Mouse (Mus musculus) midbrain, embryonic 15.5 days (tissue): ENCODE measurements at regions not wholly inside any gene's neighbourhood (a gene's known extent, or its start where the extent isn't known, plus 50 kb on each side); places are given as distances from the start of the nearest gene placed in this dataset.

ENCODE experiments used
- ATAC-seq: fragments of 200-750 bp; cut with Nextera tagmentation; replicated peaks from 2 replicates; pipeline ENCODE4 v1.8.0; 2017; ENCODE audit warnings: moderate TSS enrichment
- H3K27ac ChIP-seq: fragments of 300-500 bp; sonication (generic); 2 replicates; pipeline ENCODE4 v1.5.1; 2015; ENCODE audit warnings: mild to moderate bottlenecking, inconsistent platforms
- H3K27me3 ChIP-seq: fragments of 300-500 bp; sonication (generic); replicated peaks from 2 replicates; pipeline ENCODE4 v1.6.1; 2015; ENCODE audit warnings: inconsistent platforms
- H3K36me3 ChIP-seq: fragments of 300-500 bp; sonication (generic); replicated peaks from 2 replicates; pipeline ENCODE4 v1.6.1; 2015; ENCODE audit warnings: inconsistent platforms
- H3K4me1 ChIP-seq: fragments of 300-500 bp; sonication (generic); 2 replicates; pipeline ENCODE4 v1.6.1; 2015; ENCODE audit warnings: inconsistent platforms
- H3K4me2 ChIP-seq: fragments of 300-500 bp; sonication (generic); 2 replicates; pipeline ENCODE4 v1.6.1; 2015; ENCODE audit warnings: inconsistent platforms, mild to moderate bottlenecking, moderate library complexity
- H3K4me3 ChIP-seq: fragments of 300-500 bp; sonication (generic); 2 replicates; pipeline ENCODE4 v1.5.1; 2015; ENCODE audit warnings: mild to moderate bottlenecking, inconsistent platforms
- H3K9ac ChIP-seq: fragments of 300-500 bp; sonication (generic); 2 replicates; pipeline ENCODE4 v1.6.1; 2015; ENCODE audit warnings: mild to moderate bottlenecking, inconsistent platforms
- H3K9me3 ChIP-seq: fragments of 300-500 bp; sonication (generic); 2 replicates; pipeline ENCODE4 v1.6.1; 2016; ENCODE audit warnings: inconsistent platforms
- WGBS: fragments of 180-500 bp; shearing (Covaris S2); methylation state at CpG from one replicate; pipeline ENCODE4 v1.1.7; 2015; ENCODE audit warnings: mixed read lengths; 5-methylcytosine and 5-hydroxymethylcytosine counted together

DNA sequence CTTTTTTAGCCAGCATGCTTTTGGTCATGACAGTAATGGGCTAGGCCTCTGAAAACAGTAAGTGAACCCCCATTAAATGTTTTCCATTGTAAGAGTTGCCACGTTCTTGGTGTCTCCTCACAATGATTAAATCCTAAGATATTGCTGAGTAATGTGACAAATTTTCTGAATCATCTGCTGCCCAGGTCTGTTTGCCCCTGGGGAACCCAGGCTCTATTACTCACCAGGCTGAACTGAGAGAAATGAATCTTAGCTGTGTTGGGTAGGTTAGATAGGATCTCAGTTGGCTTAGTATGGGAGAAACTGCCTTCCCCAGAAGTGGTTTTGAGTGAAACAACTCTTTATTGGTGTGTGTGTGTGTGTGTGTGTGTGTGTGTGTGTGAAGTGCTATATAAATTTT, 314.3 kb upstream of the Pdcd1 start:
- no peak overlapping the region for H3K27ac ChIP-seq
- ATAC-seq: no peak
- H3K27me3 ChIP-seq: no peaks in the 10 kb centered on the region
- H3K36me3 ChIP-seq: no peaks in the 10 kb centered on the region
- H3K9ac ChIP-seq: no peak overlapping the region
- H3K9me3 ChIP-seq: no peaks in the 10 kb centered on the region
- H3K4me1 ChIP-seq: no peaks in the 10 kb centered on the region
- no peak overlapping the region for H3K4me3 ChIP-seq
- no peak overlapping the region for H3K4me2 ChIP-seq
- WGBS: 88% methylated on average over 1 of the region's 1 CpGs

DNA sequence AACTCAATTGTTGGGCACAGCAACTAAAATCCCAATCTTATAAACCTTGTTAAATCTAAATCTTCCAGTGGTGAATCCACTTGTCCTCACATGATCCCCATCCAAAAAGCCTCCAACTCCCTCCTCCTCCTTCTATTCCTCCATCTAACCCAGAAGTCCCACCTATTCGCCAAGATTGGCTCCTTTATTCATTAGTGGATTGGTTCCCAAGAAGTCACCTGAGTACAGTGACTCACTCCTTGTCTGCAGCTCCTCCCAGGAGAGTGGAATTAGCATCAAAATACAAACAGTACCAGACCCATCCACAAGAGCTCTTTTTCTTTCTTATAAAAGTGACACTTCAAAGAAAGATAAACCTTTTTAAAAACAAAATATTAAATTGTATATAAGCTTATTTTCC, 304.6 kb upstream of the Pdcd1 start:
- Histone ChIP-seq H3K36me3 (no peaks in the 10 kb centered on the region), H3K4me1 (no peaks in the 10 kb centered on the region), H3K4me3 (no peak overlapping the region), H3K9ac (no peak overlapping the region), H3K27ac (no peak overlapping the region), H3K4me2 (no peak overlapping the region), H3K9me3 (no peaks in the 10 kb centered on the region), H3K27me3 (no peaks in the 10 kb centered on the region)
- ATAC-seq: no peak
- WGBS: 71% methylated on average over 1 of the region's 1 CpGs

DNA sequence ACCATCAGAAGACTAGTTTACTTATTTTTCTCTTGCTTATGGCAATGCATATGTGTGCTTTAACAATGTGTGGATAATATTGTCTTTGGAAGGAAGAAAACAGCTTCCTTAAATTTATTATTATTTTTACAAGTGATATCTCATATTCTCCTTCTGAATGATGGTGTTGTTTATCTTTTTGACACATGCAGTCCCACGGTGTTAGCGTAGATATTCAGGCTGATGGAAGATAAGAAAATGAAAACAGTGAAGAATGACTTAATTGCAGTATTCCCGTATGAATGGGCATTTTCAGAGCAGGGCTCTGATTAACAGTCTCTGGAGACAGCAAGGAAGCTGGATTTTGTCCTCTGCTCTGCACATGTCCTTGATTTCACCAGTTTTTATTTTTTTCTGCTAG, 303.5 kb upstream of the Pdcd1 start:
- Histone ChIP-seq H3K9ac (no peak overlapping the region), H3K27me3 (no peaks in the 10 kb centered on the region), H3K4me3 (no peak overlapping the region), H3K36me3 (no peaks in the 10 kb centered on the region), H3K9me3 (no peaks in the 10 kb centered on the region), H3K27ac (no peak overlapping the region), H3K4me2 (no peak overlapping the region), H3K4me1 (no peaks in the 10 kb centered on the region)
- 62% methylated on average over 3 of the region's 3 CpGs for whole genome bisulfite sequencing
- ATAC-seq: no peak

DNA sequence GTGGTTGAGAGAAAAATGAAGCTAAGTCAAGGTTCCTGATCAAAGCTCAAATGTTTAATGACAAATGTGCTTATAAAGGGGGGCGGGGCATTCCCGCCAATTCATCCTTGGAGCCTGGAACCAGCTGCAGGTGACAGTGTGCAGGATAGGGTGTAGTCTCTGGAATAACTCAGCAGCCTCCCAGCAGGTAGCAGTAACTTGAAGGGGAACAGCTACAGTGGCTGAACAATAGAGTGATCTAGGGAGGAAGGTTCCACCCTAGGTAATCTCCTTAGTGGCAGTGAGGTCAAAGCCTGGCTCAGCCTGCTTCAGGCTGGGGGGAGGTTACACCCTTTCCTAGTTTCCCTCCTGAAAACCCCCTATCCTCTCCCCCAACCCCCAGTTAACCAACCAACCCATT, 290.2 kb upstream of the Pdcd1 start:
- 92% methylated on average over 2 of the region's 2 CpGs for WGBS

DNA sequence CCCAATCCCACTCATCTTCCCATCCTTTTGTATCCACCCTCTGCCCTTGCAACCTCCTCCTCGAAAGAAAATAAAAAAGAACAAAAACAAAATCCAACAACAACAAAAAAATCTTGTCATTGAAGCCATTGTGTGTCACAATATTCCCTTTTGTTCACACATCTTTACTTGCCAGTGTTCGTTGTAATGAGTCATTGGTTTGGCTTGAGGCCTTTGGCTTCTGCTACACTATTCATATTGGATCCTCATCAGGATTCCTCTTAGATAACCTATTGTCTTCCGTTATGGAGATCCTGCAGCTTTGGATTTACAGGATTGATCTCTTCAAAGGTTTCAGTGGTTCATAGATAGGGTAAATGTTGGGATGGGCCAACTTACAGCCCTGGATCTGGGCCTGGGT, 288.9 kb upstream of the Pdcd1 start:
- Histone ChIP-seq H3K36me3 (no peaks in the 10 kb centered on the region), H3K27me3 (no peaks in the 10 kb centered on the region), H3K27ac (no peak overlapping the region), H3K4me3 (no peak overlapping the region), H3K9ac (no peak overlapping the region), H3K9me3 (no peaks in the 10 kb centered on the region), H3K4me2 (no peak overlapping the region), H3K4me1 (no peaks in the 10 kb centered on the region)
- 76% methylated on average over 3 of the region's 3 CpGs for WGBS
- ATAC-seq: no peak

More for the DNA sequence above, 290.2 kb upstream of the Pdcd1 start:
- Histone ChIP-seq H3K27ac (no peak overlapping the region), H3K27me3 (no peaks in the 10 kb centered on the region), H3K36me3 (no peaks in the 10 kb centered on the region), H3K9ac (no peak overlapping the region), H3K4me2 (no peak overlapping the region), H3K9me3 (no peaks in the 10 kb centered on the region), H3K4me3 (no peak overlapping the region), H3K4me1 (no peaks in the 10 kb centered on the region)
- ATAC-seq: no peak

DNA sequence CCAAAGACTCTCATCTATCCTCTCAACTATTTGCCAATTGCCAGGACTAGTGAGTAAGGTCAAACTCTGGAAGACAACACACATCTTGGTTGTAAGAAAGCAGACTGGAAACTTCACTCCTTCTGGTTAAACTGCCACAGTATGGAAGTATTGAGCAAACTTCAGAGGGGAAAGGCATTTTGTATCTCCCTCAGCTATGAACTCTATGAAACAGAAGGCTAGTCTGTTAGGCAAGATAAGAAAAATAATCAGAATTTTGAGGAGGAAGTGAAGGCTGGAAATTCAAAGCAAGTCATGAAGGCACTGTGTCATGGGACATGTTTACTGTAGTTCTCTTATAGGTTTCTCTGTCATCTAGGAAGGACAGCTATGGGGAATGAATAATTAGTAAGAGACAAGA, 265.7 kb upstream of the Pdcd1 start:
- no peaks in the 10 kb centered on the region for H3K36me3 ChIP-seq
- H3K4me3 ChIP-seq: no peak overlapping the region
- H3K9ac ChIP-seq: no peak overlapping the region
- H3K4me2 ChIP-seq: no peak overlapping the region
- H3K27ac ChIP-seq: no peak overlapping the region
- ATAC-seq: no peak
- no peaks in the 10 kb centered on the region for H3K27me3 ChIP-seq
- no peaks in the 10 kb centered on the region for H3K4me1 ChIP-seq
- no peaks in the 10 kb centered on the region for H3K9me3 ChIP-seq

DNA sequence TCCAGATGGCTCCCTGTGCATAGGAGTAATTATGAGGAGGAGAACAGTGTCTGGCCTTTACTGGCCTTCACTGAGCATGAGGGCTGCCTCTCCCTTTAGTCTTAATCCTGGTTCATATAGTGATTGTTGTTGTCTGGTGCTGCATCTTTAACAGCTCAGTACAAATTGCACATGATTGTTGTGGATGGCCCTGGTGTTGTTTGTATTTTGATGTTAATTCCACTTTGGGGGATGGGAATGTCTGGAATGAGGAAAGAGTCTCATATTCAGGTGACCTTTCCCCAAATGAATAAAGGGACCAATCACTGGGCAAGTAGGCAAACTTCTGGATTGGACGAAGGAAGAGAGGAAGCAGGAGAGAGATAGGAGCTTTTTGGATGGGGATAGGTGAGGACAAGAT, 246.0 kb upstream of the Pdcd1 start:
- 87% methylated on average over 1 of the region's 1 CpGs for WGBS
- Histone ChIP-seq H3K27me3 (no peaks in the 10 kb centered on the region), H3K9ac (no peak overlapping the region), H3K36me3 (no peaks in the 10 kb centered on the region), H3K9me3 (no peaks in the 10 kb centered on the region), H3K4me2 (no peak overlapping the region), H3K4me3 (no peak overlapping the region), H3K4me1 (no peaks in the 10 kb centered on the region), H3K27ac (no peak overlapping the region)
- ATAC-seq: no peak

DNA sequence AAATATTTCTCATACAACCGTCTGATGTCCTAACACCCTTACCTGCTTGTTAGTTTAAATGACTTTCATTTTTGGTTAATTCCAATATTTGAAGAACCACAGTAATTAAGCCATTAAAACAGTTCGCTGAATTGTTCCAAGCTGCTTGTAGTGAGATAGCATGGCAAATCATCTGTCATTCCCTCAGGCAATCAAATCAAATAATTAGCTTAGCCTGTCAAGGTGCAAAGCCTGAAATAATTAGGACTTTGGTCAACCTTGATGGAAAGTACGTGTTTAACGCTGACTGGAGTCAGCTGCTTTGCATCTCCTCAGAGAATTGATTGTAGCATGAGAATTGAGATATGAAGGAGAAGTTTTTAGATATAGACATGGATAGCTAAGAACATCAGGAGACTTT, 220.2 kb upstream of the Pdcd1 start:
- Histone ChIP-seq H3K36me3 (no peaks in the 10 kb centered on the region), H3K27me3 (no peaks in the 10 kb centered on the region), H3K9ac (no peak overlapping the region), H3K4me2 (no peak overlapping the region), H3K4me3 (no peak overlapping the region), H3K27ac (no peak overlapping the region), H3K4me1 (no peaks in the 10 kb centered on the region), H3K9me3 (no peaks in the 10 kb centered on the region)
- 58% methylated on average over 4 of the region's 4 CpGs for WGBS
- no peak for ATAC-seq

DNA sequence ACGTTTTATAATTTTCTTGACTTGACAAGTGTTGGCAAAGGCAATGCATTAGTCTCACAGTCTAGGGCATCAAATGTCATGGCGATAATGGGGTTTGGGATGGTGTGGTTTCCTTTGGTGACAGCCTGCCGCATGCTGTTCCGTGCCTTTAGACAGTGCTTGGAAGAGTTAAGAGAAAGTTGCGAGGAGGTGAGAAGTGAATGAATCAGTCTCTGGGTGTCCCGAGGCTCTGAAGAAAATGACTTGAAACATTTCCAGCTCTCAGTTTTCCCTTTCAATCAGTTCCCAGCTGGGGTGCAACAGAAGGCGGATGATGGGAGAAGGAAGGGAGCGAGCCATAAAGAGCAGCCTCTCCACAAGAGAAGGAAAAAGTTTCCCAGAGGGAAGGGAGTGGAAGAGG, 211.0 kb upstream of the Pdcd1 start:
- 85% methylated on average over 8 of the region's 8 CpGs for WGBS
- no peak for ATAC-seq
- no peak overlapping the region for H3K4me3 ChIP-seq

DNA sequence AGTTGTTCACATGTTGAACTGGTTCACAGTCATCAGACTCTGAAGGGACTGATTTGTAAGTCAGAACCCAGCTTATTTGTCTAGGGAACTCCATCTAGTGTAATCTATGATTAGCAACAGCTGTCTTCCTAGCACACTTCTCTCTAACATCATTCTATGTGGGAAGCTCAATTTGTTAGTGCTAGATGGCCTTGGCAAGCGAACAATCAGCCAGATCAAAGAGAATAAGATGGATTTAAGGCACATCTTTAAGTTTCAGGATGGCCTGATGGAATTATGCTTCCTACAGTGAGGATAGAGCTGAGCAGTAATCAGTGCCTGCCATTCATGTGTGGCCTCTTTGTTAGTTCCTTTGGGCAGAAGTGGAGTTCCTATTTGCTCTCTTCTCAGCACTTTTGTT, 183.1 kb upstream of the Pdcd1 start:
- Histone ChIP-seq H3K4me3 (no peak overlapping the region), H3K27ac (no peak overlapping the region), H3K4me1 (no peaks in the 10 kb centered on the region), H3K9me3 (no peaks in the 10 kb centered on the region), H3K9ac (no peak overlapping the region), H3K36me3 (no peaks in the 10 kb centered on the region), H3K4me2 (no peak overlapping the region), H3K27me3 (no peaks in the 10 kb centered on the region)
- no peak for ATAC-seq
- WGBS: 70% methylated on average over 1 of the region's 1 CpGs

More for the DNA sequence above, 211.0 kb upstream of the Pdcd1 start:
- Histone ChIP-seq H3K9me3 (no peaks in the 10 kb centered on the region), H3K27me3 (no peaks in the 10 kb centered on the region), H3K9ac (no peak overlapping the region), H3K4me2 (no peak overlapping the region), H3K27ac (no peak overlapping the region), H3K36me3 (no peaks in the 10 kb centered on the region), H3K4me1 (no peaks in the 10 kb centered on the region)

DNA sequence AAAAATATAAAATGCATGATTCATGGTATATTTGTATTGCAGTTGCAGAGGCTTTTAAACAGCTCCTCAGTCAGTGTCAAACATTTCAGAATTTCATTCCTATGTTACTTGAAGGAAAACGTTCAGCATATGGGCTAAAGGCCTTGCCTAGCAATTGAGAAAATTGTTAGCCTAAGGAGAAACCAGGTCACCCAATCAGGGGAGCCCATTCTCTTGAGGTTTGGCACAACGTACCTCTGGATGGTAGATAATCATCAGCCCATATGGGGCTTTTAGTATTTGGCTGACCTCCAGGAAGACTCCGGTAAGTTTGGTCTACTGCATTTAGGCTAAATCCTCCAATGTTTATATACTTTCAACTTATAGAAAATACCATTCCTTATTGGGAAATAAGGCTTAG, 168.7 kb upstream of the Pdcd1 start:
- ATAC-seq: no peak
- 55% methylated on average over 3 of the region's 3 CpGs for WGBS
- H3K9ac ChIP-seq: no peak overlapping the region
- no peaks in the 10 kb centered on the region for H3K27me3 ChIP-seq
- H3K9me3 ChIP-seq: no peaks in the 10 kb centered on the region
- no peak overlapping the region for H3K4me3 ChIP-seq
- no peak overlapping the region for H3K27ac ChIP-seq
- no peaks in the 10 kb centered on the region for H3K36me3 ChIP-seq
- no peaks in the 10 kb centered on the region for H3K4me1 ChIP-seq
- no peak overlapping the region for H3K4me2 ChIP-seq

DNA sequence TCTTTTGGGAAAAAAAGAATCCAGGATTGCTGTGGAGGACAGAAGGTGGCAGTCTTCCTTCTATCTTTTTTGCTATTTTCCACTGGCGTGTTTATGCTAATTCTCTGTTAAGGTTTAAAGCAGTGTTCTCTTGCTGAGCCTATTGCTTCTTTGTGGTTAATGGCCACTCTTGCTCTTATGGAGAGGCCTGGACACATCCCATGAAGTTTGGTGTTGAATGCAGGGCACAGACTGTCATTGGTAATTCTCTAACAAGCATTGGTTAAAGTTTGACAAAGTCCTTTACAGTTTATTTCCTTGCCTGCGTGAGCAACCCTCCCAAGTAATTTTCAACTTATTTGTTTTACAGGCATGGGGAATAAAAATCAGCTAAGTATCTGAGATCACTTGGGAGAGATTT, 165.1 kb upstream of the Pdcd1 start:
- H3K9me3 ChIP-seq: no peaks in the 10 kb centered on the region
- no peak overlapping the region for H3K4me2 ChIP-seq
- WGBS: 84% methylated on average over 2 of the region's 2 CpGs
- no peak overlapping the region for H3K4me3 ChIP-seq
- H3K9ac ChIP-seq: no peak overlapping the region
- no peak overlapping the region for H3K27ac ChIP-seq
- no peak for ATAC-seq
- no peaks in the 10 kb centered on the region for H3K36me3 ChIP-seq
- no peaks in the 10 kb centered on the region for H3K4me1 ChIP-seq
- no peaks in the 10 kb centered on the region for H3K27me3 ChIP-seq

DNA sequence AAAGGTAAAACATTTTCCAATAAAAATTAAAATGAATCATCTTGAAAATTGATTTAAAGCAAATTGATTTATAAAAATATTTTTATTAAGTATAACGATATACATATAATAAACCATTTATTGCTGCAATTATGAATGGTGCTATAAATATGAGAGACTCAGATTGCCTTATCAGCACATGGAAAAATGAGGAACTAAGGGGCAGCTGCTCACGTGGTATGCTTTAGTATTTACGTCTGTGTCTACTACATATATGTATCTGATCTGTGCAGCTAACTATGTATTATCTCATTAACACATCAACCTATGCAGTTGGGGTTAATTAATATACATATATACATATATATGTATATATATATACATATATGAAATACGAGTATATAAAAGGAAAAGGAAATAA, 156.6 kb upstream of the Pdcd1 start:
- Histone ChIP-seq H3K9me3 (no peaks in the 10 kb centered on the region), H3K36me3 (no peaks in the 10 kb centered on the region), H3K9ac (no peak overlapping the region), H3K27ac (no peak overlapping the region), H3K27me3 (no peaks in the 10 kb centered on the region), H3K4me2 (no peak overlapping the region), H3K4me3 (no peak overlapping the region), H3K4me1 (no peaks in the 10 kb centered on the region)
- WGBS: 92% methylated on average over 4 of the region's 4 CpGs
- no peak for ATAC-seq

DNA sequence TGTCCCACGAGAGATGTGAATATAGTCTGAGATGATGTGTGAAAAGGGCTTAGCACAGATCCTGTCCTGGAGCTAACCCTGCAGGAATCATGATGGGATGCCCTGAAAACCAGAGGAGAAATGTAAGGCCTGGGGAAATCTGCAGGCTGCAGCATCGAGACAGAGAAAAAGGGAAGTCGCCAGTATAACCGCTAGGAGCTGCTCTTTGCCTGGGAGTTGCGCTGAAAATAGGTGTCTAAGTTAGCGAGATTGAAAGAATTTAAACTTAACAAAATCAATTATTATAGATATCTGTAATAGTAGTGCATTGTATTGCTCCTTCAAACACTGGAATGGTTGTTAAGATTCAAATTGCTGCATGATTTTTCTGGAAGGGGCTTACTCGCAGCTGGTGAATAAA, 155.5 kb upstream of the Pdcd1 start:
- Histone ChIP-seq H3K36me3 (no peaks in the 10 kb centered on the region), H3K27me3 (no peaks in the 10 kb centered on the region), H3K4me2 (no peak overlapping the region), H3K4me3 (no peak overlapping the region), H3K9me3 (no peaks in the 10 kb centered on the region), H3K4me1 (no peaks in the 10 kb centered on the region), H3K9ac (no peak overlapping the region), H3K27ac (no peak overlapping the region)
- no peak for ATAC-seq
- WGBS: 83% methylated on average over 7 of the region's 7 CpGs
